Mouse (Mus musculus): ENCODE measurements around the gene Pde11a.

GRCm38 (mm10) chr2:76029081-76029901, 309.3 kb downstream of the Pde11a start:
- TF ChIP-seq CTCF (IDR thresholded peaks at IDR 0.05; ENCODE audit: low read depth, low read length), result no peak
- no peak for TF ChIP-seq GATA1 (IDR thresholded peaks at IDR 0.05; ENCODE audit: borderline replicate concordance, low read length)
